Mouse (Mus musculus): ENCODE data around the gene Kcnn3. TPM values are rescaled to one million over a fixed set of nuclear protein-coding genes. Genes with fewer than 3 reads are reported as not detected.

Gene Kcnn3
- polyA plus RNA-seq, 1 experiment from 2014 or later = 8.5 TPM

DNA sequence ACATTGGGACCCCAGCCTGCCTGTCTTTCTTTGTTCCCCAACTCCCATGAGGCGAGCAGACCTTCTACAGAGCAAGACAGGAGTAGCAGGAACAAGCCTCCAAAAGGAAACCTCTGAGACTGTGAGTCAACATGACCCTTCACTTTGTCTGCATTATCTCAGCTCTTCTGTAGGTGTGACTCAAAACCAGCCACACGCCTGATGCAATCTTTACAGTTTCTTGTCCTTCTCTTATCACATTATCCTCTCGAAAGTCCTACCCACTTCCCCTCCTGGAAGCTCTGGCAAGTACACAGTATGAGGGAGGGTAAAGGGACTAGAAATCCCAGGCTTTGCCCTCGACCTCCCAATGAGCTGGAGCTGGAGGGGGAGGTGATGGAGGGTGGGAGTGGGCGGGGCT is 166.1 kb downstream of the Kcnn3 start:
- H3K27ac ChIP-seq (replicated peaks) = no peak overlapping the region
- 58% methylated on average over 5 of the region's 5 CpGs for WGBS
- no peak overlapping the region for H3K9ac ChIP-seq (replicated peaks)
- no peak overlapping the region for H3K4me3 ChIP-seq (replicated peaks)
- 0 out of 2 replicates have a peak, but pooled peaks cover 5% of the 10 kb centered on the region for H3K27me3 ChIP-seq (replicated peaks)
- H3K9me3 ChIP-seq (replicated peaks) = no peaks in the 10 kb centered on the region
- no peaks in the 10 kb centered on the region for H3K36me3 ChIP-seq
- peaks cover 20% of the 10 kb centered on the region for H3K4me1 ChIP-seq
- no peak overlapping the region for H3K4me2 ChIP-seq
- no peak for ATAC-seq (ENCODE audit: low FRiP score)

DNA sequence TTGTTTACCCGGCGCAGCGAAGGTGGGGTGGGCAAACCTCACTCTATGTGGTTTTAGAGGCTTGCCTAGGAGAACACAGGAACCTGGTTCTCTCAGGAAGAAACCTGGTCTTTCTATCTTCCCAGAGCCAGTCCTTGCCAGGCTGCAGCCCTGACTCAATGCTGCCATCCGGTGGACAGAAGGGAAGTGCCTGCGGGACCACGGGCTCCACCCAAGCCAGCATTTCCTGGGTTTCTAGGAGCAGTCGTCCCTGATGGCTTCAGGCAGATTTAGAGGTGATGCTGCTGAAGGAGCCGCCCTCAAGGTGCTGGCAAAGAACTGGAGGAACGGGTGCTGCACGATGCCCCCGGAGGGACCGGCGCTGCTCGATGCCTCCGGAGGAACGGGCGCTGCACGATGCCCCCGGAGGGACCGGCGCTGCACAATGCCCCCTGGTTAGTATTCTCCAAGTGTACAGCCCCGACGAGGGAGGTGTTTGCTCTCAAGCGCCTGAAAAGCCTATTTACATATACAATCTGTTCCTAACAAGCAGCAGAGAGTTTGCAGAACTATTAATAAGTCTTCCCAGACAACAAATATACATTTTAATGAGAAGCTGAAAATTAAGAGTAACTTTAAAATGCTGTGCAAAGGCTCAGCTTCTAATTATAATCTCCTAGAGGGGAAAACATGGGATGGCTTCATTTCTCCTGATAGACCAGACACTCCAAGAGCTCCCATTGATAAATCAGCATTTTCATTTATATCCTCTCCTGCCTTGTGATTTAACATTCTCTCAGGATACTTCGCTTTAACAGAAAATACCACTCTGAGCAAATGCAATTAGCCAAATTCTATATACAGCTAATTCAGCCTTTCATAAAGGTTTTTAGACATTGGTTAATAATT is 169.0 kb downstream of the Kcnn3 start:
- 3% methylated on average over 25 of the region's 25 CpGs for WGBS
- peak overlapping the region; percentile 80 for H3K4me2 ChIP-seq
- H3K27me3 ChIP-seq (replicated peaks) = no peaks in the 10 kb centered on the region
- peak overlapping the region; percentile 89 for H3K27ac ChIP-seq (replicated peaks)
- peak; percentile 92 for ATAC-seq (ENCODE audit: low FRiP score)
- peaks cover 12% of the 10 kb centered on the region for H3K4me1 ChIP-seq
- no peaks in the 10 kb centered on the region for H3K36me3 ChIP-seq
- peak overlapping the region; percentile 80 for H3K9ac ChIP-seq (replicated peaks)
- peak overlapping the region; percentile 53 for H3K4me3 ChIP-seq (replicated peaks)
- H3K9me3 ChIP-seq (replicated peaks) = no peaks in the 10 kb centered on the region

DNA sequence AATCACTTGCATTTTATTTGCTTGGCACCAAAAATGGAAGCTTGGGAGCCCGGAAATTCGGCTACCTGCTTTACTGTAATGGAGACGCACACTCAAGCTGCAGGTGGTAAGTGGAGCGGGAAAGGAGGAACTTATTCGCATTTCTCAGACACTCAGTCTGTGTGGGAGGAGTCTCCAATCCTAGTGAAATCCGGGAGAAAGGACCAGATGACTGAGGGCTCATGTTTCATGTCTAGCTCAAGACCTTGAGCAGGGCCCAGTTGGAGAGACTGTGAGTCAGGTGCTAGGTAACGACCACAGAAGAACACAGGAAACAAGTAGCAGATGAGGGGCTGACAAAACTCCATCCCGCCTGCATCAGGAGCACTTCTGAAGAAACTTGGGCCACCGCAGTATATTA is 171.8 kb downstream of the Kcnn3 start:
- Histone ChIP-seq H3K4me2 (no peak overlapping the region), H3K27ac (replicated peaks) (no peak overlapping the region), H3K9me3 (replicated peaks) (no peaks in the 10 kb centered on the region), H3K4me1 (peaks cover 12% of the 10 kb centered on the region), H3K36me3 (no peaks in the 10 kb centered on the region), H3K9ac (replicated peaks) (no peak overlapping the region), H3K4me3 (replicated peaks) (no peak overlapping the region), H3K27me3 (replicated peaks) (no peaks in the 10 kb centered on the region)
- no peak for ATAC-seq (ENCODE audit: low FRiP score)
- 76% methylated on average over 9 of the region's 9 CpGs for WGBS

DNA sequence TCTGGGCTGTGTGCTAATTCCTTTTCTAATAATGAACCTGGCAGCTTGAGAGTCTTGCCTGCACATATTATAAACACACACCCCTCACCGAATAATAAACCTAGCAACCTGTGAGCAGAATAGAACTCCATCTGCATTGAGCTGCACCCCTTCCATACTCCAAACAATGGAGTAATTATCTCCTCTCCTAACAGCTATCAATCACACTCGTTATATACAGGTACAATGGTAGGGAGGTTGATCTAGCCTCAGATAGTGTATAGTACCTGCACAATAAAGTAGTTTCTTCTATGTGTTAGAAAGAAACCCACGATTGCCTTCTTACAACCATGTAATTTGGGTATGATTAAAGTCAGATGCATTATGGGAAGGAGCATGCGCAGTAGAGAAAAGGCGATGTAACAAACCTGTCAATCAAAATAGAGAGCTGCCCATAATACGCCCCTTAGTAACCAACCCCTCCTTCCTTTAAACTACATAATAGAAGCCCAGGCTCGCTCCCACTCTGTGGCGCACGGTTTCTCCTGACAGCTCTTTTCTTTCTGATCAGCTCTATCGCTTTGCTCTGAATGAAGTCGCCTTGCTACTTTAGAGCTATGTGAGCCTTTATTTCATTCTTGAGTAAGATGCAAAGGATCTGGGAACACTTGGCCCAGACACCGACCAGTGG is 176.3 kb downstream of the Kcnn3 start:
- 83% methylated on average over 12 of the region's 12 CpGs for WGBS
- ATAC-seq (ENCODE audit: low FRiP score) = no peak
- no peaks in the 10 kb centered on the region for H3K9me3 ChIP-seq (replicated peaks)
- H3K27ac ChIP-seq (replicated peaks) = no peak overlapping the region
- no peak overlapping the region for H3K4me3 ChIP-seq (replicated peaks)
- H3K36me3 ChIP-seq = no peaks in the 10 kb centered on the region
- no peak overlapping the region for H3K9ac ChIP-seq (replicated peaks)
- no peak overlapping the region for H3K4me2 ChIP-seq
- H3K27me3 ChIP-seq (replicated peaks) = no peaks in the 10 kb centered on the region
- no peaks in the 10 kb centered on the region for H3K4me1 ChIP-seq

- H3K27me3 ChIP-seq (replicated peaks) = no peaks in the 10 kb centered on the region
- no peaks in the 10 kb centered on the region for H3K9me3 ChIP-seq (replicated peaks)
- H3K9ac ChIP-seq (replicated peaks) = no peak overlapping the region
- no peak for ATAC-seq (ENCODE audit: low FRiP score)
- H3K4me3 ChIP-seq (replicated peaks) = no peak overlapping the region
- H3K4me2 ChIP-seq = no peak overlapping the region
- H3K36me3 ChIP-seq = no peaks in the 10 kb centered on the region
- H3K27ac ChIP-seq (replicated peaks) = no peak overlapping the region
- H3K4me1 ChIP-seq = no peaks in the 10 kb centered on the region
- 91% methylated on average over 1 of the region's 1 CpGs for WGBS
These were observed 179.0 kb downstream of the Kcnn3 start for GRCm38 (mm10) chr3:89698958-89699357.

DNA sequence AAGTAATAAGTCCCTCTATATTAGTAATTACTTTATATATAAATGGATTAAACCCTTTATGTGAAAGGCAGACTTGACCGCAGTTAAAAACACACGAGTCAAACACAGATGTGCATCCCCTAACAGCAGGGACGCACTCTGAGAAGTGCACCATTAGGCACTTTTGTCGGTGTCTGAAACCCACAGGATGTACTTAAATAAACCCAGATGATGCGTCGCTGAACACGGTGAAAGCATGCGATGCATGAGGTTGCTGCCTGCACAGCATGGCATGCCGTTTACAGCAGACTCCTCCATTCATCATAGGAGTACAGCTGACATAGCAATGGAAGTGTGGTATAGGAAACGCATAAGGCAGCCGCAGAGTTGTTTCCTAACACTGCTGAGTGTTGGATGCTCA is 180.5 kb downstream of the Kcnn3 start:
- H3K9me3 ChIP-seq (replicated peaks) = no peaks in the 10 kb centered on the region
- no peaks in the 10 kb centered on the region for H3K36me3 ChIP-seq
- no peak overlapping the region for H3K4me2 ChIP-seq
- no peak overlapping the region for H3K9ac ChIP-seq (replicated peaks)
- no peak overlapping the region for H3K4me3 ChIP-seq (replicated peaks)
- no peak overlapping the region for H3K27ac ChIP-seq (replicated peaks)
- H3K4me1 ChIP-seq = no peaks in the 10 kb centered on the region
- no peak for ATAC-seq (ENCODE audit: low FRiP score)
- 58% methylated on average over 11 of the region's 11 CpGs for WGBS
- H3K27me3 ChIP-seq (replicated peaks) = no peaks in the 10 kb centered on the region

- no peak overlapping the region for H3K27ac ChIP-seq (replicated peaks)
- ATAC-seq (ENCODE audit: low FRiP score) = no peak
- H3K4me2 ChIP-seq = no peak overlapping the region
- 35% methylated on average over 3 of the region's 3 CpGs for WGBS
- H3K36me3 ChIP-seq = no peaks in the 10 kb centered on the region
- H3K4me3 ChIP-seq (replicated peaks) = no peak overlapping the region
- no peaks in the 10 kb centered on the region for H3K9me3 ChIP-seq (replicated peaks)
- H3K27me3 ChIP-seq (replicated peaks) = no peaks in the 10 kb centered on the region
- H3K9ac ChIP-seq (replicated peaks) = no peak overlapping the region
- no peaks in the 10 kb centered on the region for H3K4me1 ChIP-seq
These were observed 183.6 kb downstream of the Kcnn3 start for GRCm38 (mm10) chr3:89703596-89703995.

DNA sequence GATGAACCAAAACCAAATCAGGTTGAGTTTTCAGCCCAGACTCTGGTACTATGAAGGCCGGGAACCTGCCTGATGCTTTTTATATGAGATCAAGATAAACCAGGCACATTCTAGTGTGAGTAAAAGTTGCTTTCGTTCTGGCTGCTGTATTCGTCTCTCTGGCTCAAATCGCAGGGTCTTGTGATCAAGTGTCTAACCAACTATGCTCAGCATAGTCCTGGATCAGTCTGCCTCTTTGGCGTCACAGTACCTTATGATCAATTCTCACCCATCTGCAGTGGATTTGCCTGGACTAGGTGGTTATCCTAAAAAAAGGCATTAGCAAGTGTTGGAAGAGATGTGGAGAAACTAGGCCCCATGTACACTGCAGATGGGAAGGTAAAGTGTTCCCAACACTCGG is 184.1 kb downstream of the Kcnn3 start:
- no peaks in the 10 kb centered on the region for H3K36me3 ChIP-seq
- no peak overlapping the region for H3K9ac ChIP-seq (replicated peaks)
- H3K27ac ChIP-seq (replicated peaks) = no peak overlapping the region
- no peak overlapping the region for H3K4me2 ChIP-seq
- WGBS = 87% methylated on average over 6 of the region's 6 CpGs
- no peak overlapping the region for H3K4me3 ChIP-seq (replicated peaks)
- no peaks in the 10 kb centered on the region for H3K4me1 ChIP-seq
- no peak for ATAC-seq (ENCODE audit: low FRiP score)
- H3K27me3 ChIP-seq (replicated peaks) = no peaks in the 10 kb centered on the region
- H3K9me3 ChIP-seq (replicated peaks) = no peaks in the 10 kb centered on the region

- Histone ChIP-seq H3K4me1 (peaks cover 28% of the 10 kb centered on the region), H3K9me3 (replicated peaks) (no peaks in the 10 kb centered on the region), H3K27ac (replicated peaks) (peak within 1 kb of the TSS; percentile 92), H3K36me3 (no peaks in the 10 kb centered on the region), H3K4me2 (peak within 1 kb of the TSS; percentile 74), H3K4me3 (replicated peaks) (peak within 1 kb of the TSS; percentile 92), H3K9ac (replicated peaks) (peak within 1 kb of the TSS; percentile 94), H3K27me3 (replicated peaks) (0 out of 2 replicates have a peak, but pooled peaks cover 3% of the 10 kb centered on the region)
- ATAC-seq (ENCODE audit: low FRiP score) = peak; percentile 93
- WGBS = 3% methylated on average over 28 of the region's 28 CpGs
These were observed 194.6 kb downstream of the Kcnn3 start, which contains the start of gene Adar for GRCm38 (mm10) chr3:89714359-89715206. Gene Adar, plus strand, starts transcription at chr3:89715022.

DNA sequence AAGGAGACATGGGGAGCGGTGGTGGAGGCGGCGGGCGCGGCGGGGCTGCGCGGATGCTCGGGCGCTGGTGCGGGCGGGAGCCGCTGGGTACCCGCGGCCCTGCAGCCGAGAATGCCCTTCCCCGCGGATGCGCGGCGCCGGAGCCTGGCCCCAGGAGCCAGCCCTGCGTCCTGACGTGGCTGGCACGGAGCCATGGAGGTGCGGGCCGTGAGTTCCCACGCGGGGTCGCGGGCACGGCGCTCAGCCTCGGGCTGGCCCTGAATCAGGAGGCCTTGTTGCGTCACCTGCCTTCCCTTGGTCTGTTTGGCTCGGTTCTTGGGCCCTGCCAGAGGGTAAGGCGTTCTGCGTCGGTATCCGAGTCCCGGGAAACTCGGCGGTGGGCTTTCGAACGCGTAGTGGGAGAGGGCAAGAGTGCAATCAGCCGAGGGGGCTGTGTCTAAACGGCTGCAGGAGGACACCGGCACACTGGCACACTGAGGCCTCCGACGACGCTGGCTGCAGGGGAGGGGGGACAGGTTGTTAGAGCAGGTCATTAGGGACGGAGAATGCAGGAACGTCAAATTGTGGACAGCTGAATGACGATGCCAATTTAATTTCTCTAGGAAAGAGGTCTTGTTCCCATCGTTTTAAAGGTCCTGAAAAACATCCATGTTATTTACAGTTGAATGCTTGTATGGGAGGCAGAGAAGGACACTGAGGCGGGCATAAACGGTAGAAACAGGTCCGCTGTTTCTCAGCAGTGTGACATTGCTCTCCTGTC is 195.4 kb downstream of the Kcnn3 start:
- Histone ChIP-seq H3K9ac (replicated peaks) (peak overlapping the region; percentile 94), H3K27ac (replicated peaks) (peak overlapping the region; percentile 92), H3K4me2 (peak overlapping the region; percentile 74), H3K4me3 (replicated peaks) (peak overlapping the region; percentile 92), H3K4me1 (peaks cover 28% of the 10 kb centered on the region), H3K36me3 (no peaks in the 10 kb centered on the region), H3K27me3 (replicated peaks) (0 out of 2 replicates have a peak, but pooled peaks cover 3% of the 10 kb centered on the region), H3K9me3 (replicated peaks) (no peaks in the 10 kb centered on the region)
- WGBS = 1% methylated on average over 59 of the region's 59 CpGs
- peak; percentile 78 for ATAC-seq (ENCODE audit: low FRiP score)

- H3K4me1 ChIP-seq = peaks cover 28% of the 10 kb centered on the region
- ATAC-seq (ENCODE audit: low FRiP score) = 0 out of 2 replicates have a peak, but pooled peaks have one; percentile 16
- H3K36me3 ChIP-seq = no peaks in the 10 kb centered on the region
- WGBS = 36% methylated on average over 6 of the region's 6 CpGs
- H3K4me2 ChIP-seq = peak overlapping the region; percentile 74
- peak overlapping the region; percentile 94 for H3K9ac ChIP-seq (replicated peaks)
- H3K27ac ChIP-seq (replicated peaks) = peak overlapping the region; percentile 92
- no peaks in the 10 kb centered on the region for H3K9me3 ChIP-seq (replicated peaks)
- H3K4me3 ChIP-seq (replicated peaks) = peak overlapping the region; percentile 92
- 0 out of 2 replicates have a peak, but pooled peaks cover 3% of the 10 kb centered on the region for H3K27me3 ChIP-seq (replicated peaks)
These were observed 195.9 kb downstream of the Kcnn3 start for GRCm38 (mm10) chr3:89715967-89716256.
